Mouse (Mus musculus): ENCODE results near the gene Hoxa11.

Gene Hoxa11

DNA sequence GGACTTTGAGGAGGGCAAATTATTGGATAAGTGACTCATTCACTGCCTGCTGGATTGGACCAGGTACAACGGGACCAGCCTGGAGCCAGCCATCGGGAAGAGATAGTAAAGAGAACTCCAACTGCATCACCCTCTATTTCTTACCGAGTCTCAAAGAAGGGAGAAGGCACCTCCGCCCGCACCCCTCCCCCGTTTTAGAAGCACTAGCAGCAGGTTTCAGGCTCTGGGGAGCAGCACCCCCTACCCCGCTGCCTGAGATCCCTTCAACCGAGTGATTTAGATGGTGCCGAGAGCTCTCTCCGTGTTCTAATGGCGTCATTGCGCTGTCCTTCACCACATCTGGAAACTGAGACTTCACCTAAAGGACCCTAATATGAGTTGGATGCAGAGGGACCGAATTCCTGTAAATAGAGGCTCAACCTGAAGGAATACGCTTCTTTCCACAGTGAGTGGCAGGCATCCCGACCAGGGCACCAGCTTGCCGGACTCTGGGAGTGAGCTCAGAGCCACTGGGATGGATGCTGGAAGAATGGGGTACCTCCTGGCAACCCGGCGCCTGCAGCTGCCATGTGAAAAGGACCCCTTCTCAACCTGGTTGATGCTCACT, 19.8 kb upstream of the Hoxa11 start:
- DNase-seq (ENCODE audit: low spot score) = no peak

DNA sequence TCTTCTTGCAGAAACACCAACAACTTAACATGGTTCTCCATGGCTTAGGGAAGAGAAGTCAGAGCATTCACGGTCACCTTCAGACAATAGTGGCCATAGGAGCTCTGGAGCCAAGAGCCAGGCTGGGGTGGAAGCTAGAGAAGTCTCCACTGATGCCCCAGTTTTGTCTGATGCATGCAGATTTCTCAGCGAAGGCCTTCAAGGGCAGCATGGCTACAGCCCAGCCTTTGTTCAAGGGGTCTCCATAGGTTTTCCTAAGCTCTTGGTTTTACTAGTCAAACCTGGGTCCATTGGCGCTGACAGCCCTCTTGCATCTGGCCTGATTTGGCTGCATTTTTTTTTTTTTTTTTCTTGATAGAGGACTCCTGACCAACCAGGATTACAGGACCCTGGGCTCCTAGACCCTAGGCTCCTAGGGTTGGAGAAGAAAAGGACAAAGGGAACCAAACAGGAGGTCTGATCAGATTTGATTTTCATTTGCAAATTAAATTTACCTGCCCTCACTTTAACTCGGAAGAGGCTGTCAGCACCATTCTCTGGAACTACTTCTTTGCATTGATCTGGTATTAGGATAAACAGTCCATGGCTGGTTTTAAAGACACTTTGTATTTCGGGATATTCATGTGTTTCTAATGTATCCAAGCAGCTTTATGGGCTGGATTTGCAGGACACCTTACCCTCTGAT, 18.6 kb upstream of the Hoxa11 start:
- DNase-seq (ENCODE audit: low spot score) = no peak

DNA sequence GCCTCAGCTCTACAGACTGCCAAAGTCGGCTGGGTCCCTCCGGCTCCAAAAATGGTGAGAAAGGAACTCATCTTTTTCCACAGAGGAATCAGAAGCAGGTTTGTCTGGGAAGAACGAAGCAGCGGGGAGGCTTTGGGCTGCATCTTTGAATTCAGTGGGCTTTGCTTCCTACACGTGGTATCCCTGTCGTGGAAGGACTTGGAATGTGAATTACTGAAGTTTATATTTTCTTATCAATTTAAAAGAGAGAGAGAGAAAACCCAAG, 17.6 kb upstream of the Hoxa11 start:
- DNase-seq (ENCODE audit: low spot score) = no peak

DNA sequence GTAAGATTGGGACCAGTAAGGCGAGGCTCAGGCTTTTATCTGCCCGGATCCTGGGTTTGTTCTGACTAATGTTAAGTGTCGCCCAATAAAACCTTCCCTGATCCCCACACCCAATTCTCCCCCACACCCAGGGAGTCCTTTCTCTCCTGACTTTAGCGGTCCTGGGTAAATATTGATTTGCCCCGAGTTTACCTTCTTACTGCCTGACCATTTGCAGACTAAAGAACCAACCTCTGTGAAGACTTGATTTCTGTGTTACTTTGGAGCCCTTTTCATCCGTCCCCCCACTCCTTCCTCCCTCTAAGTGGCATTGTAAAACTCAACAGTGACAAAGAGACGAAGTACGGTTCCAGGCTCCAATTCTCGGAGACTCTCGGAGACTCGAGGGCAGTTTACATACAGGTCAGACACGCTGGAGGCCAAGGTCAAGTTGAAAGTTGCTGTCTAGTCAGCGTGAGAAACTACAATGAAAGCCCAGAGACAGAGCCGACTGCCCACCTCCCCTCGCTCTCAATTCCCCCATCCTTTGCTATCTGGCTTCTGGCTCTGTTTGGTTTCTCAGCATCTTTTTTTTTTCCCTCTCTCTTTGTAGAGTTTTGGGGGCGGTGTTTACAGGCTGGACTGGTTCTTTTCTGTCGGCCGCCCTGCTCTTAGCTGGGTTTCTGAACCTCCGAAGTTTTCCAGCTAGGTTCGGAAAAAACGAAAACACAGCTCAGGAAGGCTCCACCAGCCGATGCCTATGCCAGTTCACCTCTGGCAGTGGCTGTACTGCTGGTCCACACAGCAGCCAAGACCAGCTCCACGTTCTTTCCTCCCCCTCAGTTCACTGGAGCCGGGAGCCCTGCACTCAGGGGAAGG, 17.1 kb upstream of the Hoxa11 start:
- no peak for DNase-seq (ENCODE audit: low spot score)

DNA sequence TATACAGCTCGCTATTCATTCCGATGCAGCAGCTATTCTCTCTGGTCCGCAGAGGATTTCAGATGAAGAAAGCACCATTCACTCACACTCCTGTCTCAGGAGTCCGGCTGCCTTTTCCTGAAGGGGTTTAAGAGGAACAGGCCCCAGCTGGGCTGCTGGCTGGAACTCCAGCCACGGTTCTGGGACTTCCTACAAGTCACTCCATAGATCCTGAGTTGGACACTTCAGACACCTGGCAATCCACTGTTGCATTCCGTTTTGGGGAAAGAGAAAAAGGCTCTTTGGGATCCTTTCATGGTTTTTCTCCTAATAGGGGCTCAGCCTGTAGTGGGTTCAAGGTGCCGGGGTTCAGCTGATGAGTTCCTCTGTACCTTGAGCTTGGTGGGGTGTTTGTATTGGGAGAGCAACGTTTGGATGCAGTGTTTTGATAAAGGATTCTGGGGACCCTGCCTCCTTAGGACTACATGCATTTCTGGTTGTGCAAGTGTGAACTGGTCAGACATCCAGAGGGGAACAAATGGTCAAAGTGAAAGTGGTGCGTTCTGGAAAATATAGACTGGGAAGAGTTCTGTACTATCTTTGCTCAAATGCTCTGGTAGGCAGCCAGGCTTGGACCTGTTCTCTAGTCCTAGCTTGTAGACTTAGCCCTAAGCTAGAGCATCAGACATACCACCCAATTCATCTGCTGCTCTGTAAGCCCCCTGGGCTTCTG, 16.3 kb upstream of the Hoxa11 start:
- no peak for DNase-seq (ENCODE audit: low spot score)

DNA sequence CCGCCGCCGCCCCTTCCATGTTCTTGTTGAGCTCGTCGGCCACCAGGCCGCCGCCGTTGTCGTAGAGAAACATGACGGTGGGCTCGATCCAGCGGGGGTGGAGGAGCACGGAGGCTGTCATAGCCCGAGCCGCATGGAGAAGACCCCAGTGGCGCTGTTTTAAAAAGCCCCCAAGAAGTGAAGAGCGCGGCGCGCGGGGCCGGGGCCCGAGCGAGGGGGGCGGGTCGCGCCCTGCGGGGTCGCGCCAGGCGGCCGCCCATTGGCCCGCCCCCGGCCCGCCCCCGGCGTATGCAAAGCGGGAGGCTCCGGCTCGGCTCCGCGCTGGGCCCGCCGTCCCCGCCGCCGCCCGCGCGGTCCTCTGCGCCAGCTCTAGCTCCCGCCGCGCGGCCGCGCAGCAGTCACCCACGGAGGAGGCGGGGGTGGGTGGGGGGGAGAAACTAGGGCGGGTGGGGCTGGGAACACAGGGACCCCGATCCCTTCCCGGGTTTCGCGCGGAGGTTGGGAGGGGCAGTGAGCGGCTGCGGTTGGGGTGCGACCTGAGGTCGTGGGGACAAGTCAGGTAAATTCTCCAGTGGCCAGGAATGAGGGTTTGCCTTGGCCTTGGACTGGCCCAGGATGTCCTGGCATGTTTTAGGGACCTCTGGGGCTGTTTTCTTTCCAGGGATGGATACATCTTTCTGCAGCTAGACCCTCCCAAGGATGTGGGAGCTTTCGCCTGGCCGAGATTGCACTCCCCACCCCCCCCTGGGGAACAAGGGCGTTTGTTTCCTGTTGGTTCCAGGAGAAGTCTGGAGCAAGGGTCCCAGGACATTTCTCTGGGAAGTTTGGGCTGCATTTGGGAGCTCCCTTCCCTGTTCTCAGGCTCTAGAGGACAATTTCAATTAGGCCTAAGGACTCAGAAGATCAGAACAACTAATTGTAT, 15.3 kb upstream of the Hoxa11 start, which contains the start of gene Hoxa13:
Hoxa13 (minus strand) TSS at position 227 of the 922 bp plus-strand sequence.
- no peak for DNase-seq (ENCODE audit: low spot score)

DNA sequence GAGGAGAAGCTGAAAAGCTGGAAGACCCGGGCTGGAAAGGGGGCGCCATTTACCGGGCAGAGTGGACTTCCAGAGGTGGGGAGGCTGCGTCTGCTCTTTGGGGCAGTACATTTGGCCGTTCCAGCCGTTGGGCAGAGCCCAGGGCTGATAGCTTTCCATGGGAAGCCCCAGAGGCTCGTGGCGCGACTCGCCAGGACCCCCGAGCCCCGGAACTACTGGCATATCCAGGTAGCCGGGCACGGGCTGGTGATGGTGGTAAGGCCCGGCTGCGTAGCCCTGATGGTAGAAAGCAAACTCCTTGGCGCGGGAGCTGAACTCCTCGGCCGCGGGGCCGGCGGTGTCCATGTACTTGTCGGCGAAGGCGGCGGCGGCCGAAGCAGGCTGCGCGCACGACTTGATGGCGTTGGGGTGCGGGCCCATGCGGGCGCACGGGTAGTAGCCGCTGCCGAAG, 14.2 kb upstream of the Hoxa11 start:
- no peak for DNase-seq (ENCODE audit: low spot score)

DNA sequence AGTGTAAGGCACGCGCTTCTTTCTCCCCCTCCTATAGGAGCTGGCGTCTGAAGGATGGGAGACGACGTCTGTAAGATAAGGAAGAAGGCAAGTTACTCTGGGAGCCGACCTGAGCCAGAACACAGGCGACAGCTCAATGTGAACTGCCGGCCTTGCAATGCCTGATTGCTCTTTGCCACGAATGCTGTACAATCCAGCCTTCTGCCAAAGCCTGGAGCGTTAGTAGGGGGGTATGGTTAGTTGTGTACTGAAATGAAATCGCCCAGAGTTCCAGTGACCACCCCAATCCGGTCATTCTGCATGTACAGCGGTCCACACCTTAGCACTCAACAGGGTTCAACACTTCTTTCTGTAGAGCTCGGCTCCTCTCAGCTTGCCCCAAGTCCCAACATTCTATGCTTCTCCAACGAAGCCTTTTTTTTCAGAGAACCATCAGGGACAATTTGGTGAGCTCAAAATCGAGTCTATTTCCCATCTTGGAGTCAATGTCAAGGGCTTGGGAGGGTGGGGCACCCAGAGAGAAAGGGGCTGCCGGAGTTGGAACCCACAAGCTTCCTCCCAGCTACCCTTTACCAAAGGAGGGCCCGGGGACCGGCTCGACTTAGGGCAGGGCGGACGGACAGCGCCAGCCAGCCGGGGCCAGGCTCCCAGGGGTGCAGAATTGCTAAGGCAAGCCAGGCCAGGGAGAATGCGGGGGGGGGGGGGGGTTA, 13.6 kb upstream of the Hoxa11 start:
- DNase-seq (ENCODE audit: low spot score) = no peak

DNA sequence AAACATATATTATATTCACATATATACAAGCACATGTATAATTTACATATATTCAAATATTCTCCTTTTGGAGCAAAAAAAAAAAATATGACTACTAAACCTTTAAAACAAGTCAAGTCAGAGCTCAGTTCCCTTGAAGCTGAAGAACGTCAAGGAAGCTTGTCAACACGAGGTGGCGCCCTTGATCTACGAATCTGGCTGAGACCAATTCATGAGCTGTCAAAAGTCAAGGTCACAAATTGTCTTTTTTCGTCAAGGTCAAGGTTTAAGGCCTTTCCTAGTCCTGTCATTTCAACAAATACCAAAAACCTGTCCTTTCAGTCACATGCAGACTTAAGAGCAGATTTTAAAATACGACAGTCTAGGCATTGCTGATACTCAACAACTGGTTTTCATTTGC, 11.3 kb upstream of the Hoxa11 start:
- DNase-seq (ENCODE audit: low spot score) = peak; percentile 67

DNA sequence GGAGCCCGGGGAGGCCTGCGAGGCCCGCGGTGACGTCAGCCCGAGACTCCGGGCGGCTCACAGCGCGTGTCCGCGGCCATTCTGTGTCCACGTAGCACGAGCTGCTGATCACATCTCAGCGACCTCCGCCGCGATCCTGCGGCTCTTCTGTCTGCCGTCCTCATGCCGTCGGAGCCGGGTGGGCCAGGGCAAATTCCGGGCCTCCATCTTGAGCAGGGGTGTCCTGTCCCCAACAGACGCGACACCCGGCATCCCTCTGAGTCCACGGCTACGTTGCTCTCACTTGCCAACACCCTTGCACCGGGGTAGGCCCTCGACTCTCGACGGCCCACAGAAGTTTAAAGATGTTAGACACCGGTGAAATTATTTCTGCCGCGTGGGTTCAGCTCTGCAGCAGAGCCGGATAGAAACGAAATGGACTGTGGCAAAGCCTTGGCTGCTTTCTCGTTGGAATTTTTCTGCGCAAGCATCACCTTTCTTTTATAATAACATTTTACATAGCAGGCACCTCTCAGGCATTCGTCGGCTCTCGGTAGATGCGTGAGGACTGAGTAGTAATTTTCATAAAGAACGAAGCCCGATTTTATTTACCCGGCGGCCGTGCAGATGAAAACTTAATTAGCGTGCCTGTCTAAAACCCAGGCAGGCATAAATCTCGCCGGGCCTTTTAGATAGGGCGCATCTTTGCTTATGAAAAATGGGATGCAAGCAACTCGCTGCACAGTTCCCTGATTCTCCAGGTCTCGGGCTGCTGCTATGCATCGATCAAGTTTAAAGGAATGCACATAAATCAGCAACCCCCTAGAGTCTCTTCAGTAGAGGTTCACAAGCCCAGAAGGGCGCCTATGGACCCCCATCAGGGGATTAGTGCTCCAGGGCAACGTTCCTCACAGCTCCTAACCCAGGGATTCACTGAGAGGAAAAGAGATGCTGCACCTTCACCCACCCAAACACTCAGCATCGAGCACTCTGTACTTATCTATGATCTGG, 8.2 kb upstream of the Hoxa11 start:
- DNase-seq (ENCODE audit: low spot score) = no peak

DNA sequence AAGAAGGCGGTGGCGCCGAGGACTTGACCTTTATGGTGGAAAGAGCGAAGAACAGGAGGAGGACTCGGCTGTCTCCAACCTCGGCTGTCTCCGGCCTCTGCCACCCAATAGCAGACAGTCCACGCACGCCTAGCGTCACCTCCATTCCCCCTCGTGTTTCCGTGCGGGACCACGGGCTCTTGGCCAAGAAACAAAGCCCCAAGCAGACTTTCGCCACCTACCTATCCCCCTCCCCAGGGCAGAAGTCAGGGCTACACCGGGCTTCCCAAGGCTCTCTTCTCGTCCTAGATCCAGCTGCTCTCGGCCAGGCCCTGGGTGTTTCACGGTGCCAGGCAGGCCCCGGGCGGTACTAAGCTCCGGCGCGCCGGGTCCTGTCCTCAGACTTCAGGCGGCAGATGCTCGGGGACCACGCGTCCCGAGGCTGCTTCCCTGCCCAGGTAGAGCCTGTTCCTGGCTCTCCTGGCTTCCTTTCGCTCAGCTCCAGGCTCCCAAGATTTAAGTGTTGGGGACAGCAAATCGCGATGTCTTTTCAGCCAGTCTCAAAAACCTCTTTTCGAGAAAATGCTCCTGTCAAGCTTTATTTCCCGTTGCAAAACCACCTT, 7.3 kb upstream of the Hoxa11 start:
- DNase-seq (ENCODE audit: low spot score) = no peak

DNA sequence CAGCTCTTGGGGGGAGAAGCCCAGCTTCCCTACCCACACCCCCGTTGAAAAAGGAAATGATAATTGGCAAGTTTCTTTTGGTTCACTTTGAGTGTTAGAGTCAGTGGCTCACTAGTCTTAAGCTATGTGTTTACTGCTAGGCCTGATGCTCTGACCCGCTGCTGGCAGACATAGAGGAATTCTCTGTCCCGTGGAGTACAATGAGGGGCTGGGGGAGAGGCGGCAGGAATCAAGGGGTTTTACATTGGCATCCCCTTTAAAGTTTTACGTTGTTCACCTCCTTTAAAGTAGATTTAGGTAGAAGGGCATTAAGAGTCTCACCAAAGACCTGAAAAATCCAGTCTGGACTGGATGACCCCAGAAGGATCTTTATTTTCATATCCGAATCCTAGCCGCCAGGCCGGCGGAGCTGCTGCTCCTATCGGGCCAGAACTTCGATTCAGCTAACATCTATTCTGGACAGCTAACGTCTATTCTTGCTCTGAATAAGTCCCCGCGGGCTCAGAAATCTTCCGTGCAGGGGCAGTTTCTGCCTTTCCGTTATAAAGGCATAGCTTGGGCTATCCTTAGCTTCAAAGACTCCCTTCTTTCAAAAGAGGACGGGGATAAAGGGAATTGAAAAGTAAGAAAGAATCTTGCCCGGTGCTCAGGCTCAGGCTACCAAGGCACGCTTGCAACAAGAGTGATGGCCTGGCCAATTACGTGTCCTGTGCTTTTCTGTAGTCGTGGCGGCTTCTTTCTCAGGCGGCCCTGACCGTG, 6.6 kb upstream of the Hoxa11 start:
- DNase-seq (ENCODE audit: low spot score) = no peak

DNA sequence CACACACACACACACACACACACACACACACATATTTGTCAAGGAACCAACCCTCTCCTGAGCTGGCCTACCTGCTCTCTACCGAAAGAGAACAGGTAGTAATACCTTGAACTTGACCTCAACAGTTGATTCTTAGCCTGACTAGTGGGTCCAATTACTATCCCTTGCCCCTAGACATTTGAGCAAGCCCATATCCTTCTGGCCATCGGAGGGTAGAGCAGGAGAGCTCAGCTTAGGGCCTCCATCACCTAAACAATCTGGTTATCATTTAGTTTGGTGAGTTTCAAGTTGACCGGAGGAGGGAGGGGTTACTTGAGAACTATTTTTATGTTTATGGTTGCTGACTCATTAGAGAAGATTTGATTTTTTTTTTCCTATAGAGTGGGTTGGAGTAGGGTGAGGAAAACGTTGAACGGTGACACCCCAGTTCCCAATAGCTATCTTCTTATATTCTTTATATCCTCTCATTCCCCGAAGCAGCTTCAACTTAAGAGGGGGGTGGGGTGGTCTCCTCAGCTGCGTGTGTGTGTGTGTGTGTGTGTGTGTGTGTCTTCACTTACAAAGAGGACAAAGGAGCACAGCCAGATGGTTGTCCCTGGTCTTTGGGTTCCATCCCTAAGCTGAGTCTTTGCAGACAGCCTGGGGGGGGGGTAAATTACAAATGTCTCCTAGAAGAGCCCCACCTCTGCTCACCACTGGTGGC, 5.7 kb upstream of the Hoxa11 start:
- DNase-seq (ENCODE audit: low spot score) = no peak

DNA sequence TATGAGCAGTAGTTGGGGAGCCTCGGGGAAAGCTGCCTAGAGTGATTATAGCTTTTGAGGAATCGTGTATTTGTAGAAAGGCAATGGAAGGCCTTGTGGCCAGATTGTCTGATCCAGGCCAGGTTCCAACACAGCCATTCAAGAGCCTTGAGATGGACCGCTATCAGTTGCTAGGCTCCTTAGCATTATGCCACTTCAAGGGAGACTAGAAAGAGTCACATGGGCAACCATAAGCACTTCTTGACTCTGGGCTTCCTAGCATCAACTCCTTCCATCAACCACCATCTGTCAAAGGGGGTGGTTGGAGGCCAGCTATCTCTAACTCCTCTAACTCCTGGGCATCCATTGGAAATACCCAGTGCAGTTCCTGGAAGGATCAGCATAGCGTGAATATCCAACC, 4.2 kb upstream of the Hoxa11 start:
- no peak for DNase-seq (ENCODE audit: low spot score)

DNA sequence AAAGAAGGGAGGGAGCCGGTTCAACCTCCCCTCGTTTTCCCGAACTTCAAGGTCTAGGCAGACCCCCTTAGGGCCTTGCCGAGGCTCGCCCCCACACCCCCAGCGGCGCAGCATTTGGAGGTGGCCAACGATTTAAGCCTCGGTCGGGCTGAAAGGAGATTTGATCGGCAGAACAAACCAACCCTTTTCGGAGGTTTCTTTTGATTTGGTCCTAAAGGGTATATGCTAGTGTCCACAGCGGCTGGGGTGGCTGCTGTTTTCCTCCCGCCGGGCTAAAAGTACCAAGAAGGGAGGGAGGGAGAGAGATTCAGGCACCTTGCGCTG, 3.8 kb upstream of the Hoxa11 start:
- DNase-seq (ENCODE audit: low spot score) = no peak

DNA sequence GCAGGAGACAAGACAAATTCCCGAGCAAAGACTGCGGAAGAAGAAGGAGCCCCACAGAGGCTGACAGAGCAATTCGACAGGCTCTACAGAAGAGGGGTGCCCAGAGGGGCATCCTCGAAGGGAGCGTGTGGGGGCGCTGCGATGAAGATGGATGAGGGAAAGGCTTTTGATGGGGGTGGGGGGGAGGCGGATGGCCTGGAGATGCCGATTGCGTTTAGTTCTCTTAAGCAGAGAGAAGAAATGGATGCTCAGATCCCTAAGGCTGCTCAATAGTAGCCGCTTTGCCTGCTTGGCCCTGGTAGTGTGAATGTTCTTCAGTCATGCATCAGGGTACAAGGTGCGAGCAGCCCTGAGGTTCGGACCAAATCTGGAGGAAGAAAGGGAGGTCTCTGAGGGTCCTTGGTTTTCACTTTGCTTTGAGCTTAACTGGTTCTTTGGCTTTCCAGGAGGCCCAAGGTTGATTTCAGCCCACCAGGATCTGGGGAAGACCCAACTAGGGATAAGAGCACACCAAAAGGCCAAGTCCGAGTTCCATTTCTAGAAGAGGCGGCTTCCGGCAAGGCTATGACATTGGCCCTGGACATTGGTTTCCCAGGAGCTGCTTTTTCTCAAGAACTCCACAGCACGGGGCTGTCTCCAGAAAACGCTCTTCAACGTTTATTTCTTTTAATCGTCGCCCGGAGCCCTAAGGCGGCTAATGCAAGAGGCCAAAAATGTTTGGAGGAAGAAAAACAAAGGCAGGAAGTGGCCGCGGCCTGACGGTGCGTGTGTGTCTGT, 3.2 kb upstream of the Hoxa11 start:
- DNase-seq (ENCODE audit: low spot score) = no peak
